Mouse (Mus musculus) lung, adult 2 months (tissue): ENCODE measurements at regions not wholly inside any gene's neighbourhood (a gene's known extent, or its start where the extent isn't known, plus 50 kb on each side); places are given as distances from the start of the nearest gene placed in this dataset.

ENCODE experiments used
- CTCF ChIP-seq: fragments of 200-500 bp; IDR thresholded peaks from 2 replicates; pipeline ENCODE4 v1.5.1; 2011; ENCODE audit warnings: mild to moderate bottlenecking, low read length, control low read depth; ENCODE audit not compliant: insufficient read depth
- POLR2A ChIP-seq: fragments of 200-500 bp; IDR thresholded peaks from 2 replicates; pipeline ENCODE4 v1.6.1; 2011; ENCODE audit warnings: low read depth, mild to moderate bottlenecking, control low read depth, low read length, borderline replicate concordance; ENCODE audit errors: extremely low read depth

DNA sequence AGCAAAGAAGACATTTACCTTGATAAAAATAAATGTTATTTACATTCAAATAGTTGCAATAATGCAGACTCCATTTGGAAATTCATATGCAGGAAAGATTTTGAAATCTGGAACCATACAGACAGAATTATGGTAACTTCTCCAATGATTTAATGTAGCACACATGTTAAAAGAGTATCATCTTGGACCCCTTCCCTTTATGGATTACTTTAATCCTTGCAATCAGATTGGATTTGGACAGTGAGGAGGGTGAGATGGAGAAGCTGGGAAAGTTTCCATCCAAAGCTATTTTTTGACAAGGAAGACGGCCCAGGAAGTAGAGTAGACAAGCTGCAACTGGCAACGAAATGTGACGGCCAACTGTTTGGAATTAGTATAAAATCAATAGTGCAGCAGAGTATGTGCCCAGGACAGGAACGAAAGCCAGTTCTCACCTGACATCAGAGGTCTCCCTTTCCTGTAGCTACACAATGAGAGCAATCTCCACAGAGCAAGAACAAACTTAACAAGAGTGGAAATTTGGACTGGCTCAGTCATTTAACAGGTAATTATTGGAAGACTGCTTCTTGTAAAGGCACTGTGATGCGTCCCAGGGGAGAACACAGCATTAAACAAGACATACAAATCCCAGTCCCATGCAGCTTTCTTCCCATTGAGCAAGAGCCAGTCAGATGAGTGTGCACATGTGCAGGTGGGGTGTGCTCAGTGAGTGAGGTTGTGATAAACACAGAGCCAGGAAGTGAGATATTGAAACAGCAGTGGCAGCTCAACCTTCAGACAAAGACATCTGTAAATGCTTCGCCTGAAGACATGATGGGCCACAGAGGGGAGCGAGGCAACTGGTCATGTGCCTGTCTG, 68.3 kb downstream of the Kbtbd8 start:
- TF ChIP-seq CTCF (no peak), POLR2A (no peak)
